8 mouse cellular contexts compared by ENCODE assay signal in the genomic region with DNA sequence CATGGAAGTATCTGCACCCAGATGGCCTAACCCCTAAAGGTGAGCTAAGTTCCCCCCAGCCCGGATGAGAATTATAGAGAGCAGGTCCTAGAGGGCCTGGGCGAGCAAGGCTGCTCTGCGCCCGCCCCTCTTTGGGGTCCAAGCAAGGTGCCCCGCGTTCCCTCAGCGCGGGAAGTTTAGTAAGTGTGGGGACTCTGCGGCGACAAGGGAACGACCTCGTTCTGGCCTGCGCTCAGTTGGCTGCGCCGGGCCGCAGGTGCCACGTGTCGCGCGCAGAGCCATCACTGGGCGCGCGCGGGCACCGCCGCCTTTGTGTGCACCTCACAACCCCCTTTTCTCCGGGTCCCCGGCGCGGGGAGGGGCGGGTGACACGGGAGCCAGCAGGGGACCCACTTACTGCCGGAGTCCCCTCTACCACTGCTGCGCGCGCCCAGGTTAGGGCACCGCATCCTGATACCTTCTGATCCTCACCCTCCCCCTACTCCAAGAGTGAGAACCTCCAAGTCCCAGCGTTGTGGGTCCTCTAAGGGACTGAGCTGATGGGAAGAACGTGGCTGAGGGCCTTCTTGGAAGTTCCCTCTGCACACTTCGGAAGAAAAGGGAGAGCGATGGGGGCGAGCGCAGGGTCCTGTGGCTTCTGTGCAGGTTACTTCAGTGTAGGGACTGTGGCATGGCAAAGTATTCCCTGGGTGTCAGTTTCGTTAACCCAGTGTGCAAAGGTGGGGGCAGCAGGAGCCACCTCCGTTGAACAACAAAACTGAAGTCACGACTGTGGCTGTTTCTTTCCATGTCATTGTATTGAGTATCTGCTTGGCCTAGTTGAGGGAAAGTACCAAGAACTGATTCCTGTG. TPM values are rescaled to one million over a fixed set of nuclear protein-coding genes. Genes with fewer than 3 reads are reported as not detected.
DNase-seq lines count a peak whose midpoint lies in the region; ATAC-seq and TF ChIP-seq lines count a peak whose summit lies in the region.
"Had no signal": no experiment of that assay in that cellular context is flagged by ENCODE, and none has a peak within 500 bp of the region (broad histone marks: within the 10 kb centered on the region; RNA-seq: fewer than 3 reads in every experiment).

No protein-coding gene starts in this region.

- no peak overlapping the region for H3K27ac ChIP-seq in lung, embryonic 15.5 days
- H3K27ac ChIP-seq in embryonic facial prominence, embryonic 14.5 days (replicated peaks; ENCODE audit: low read depth, low read length): no peak overlapping the region
- no peak overlapping the region for H3K27ac ChIP-seq in intestine, postnatal 0 days (ENCODE audit: low read depth, low read length)
- H3K27ac ChIP-seq in olfactory bulb, adult 2 months (ENCODE audit: insufficient read depth, low read depth, low read length): no peak overlapping the region

- H3K9me3 ChIP-seq in lung, embryonic 15.5 days: no peaks in the 10 kb centered on the region
- no peaks in the 10 kb centered on the region for H3K9me3 ChIP-seq in embryonic facial prominence, embryonic 14.5 days (ENCODE audit: control insufficient read depth, low read length)
- H3K9me3 ChIP-seq in intestine, postnatal 0 days (ENCODE audit: control insufficient read depth): no peaks in the 10 kb centered on the region

- 8% methylated on average over 45 of the region's 46 CpGs for WGBS in lung, embryonic 15.5 days
- 14% methylated on average over 46 of the region's 46 CpGs for WGBS in lung, adult 2 months
- WGBS in embryonic facial prominence, embryonic 14.5 days: 12% methylated on average over 32 of the region's 46 CpGs
- 15% methylated on average over 46 of the region's 46 CpGs for WGBS in intestine, postnatal 0 days
- 12% methylated on average over 46 of the region's 46 CpGs for WGBS in olfactory bulb, adult 2 months

- TF ChIP-seq POLR2A in lung, adult 2 months (IDR thresholded peaks at IDR 0.05; ENCODE audit: borderline replicate concordance, extremely low read depth, low read depth, low read length): no peak
- TF ChIP-seq POLR2A in olfactory bulb, adult 2 months (IDR thresholded peaks at IDR 0.05; ENCODE audit: insufficient read depth, low read depth, low read length): no peak

- no peak for DNase-seq in lung, adult 2 months
- no peak for DNase-seq in embryonic facial prominence, embryonic 14.5 days (ENCODE audit: low spot score)
- no peak for DNase-seq in cerebellum, adult 11 months
- no peak for DNase-seq in lung, postnatal 14 days

- H3K4me2 ChIP-seq in lung, embryonic 15.5 days: peak overlapping the region; percentile 63
- peak overlapping the region; percentile 70 for H3K4me2 ChIP-seq in embryonic facial prominence, embryonic 14.5 days (ENCODE audit: low read depth, low read length)
- H3K4me2 ChIP-seq in intestine, postnatal 0 days (replicated peaks; ENCODE audit: low read depth): peak overlapping the region; percentile 53

- 0 out of 2 replicates have a peak overlapping the region, but pooled peaks have one; percentile 24 for H3K9ac ChIP-seq in lung, embryonic 15.5 days
- H3K9ac ChIP-seq in embryonic facial prominence, embryonic 14.5 days (ENCODE audit: low read depth, low read length): peak overlapping the region; percentile 41
- no peak overlapping the region for H3K9ac ChIP-seq in intestine, postnatal 0 days (ENCODE audit: low read depth, low read length)

- peak overlapping the region; percentile 28 for H3K4me3 ChIP-seq in lung, embryonic 15.5 days
- no peak overlapping the region for H3K4me3 ChIP-seq in lung, adult 2 months (replicated peaks; ENCODE audit: extremely low read depth, low read depth, low read length)
- H3K4me3 ChIP-seq in embryonic facial prominence, embryonic 14.5 days (ENCODE audit: low read depth, low read length): peak overlapping the region; percentile 40
- H3K4me3 ChIP-seq in intestine, postnatal 0 days (ENCODE audit: low read depth, low read length): 0 out of 2 replicates have a peak overlapping the region, but pooled peaks have one; percentile 12
- H3K4me3 ChIP-seq in olfactory bulb, adult 2 months (ENCODE audit: insufficient read depth, low read depth, low read length): peak overlapping the region; percentile 29
- H3K4me3 ChIP-seq: megakaryocyte, embryonic 14.5 days had no signal

- peaks cover 29% of the 10 kb centered on the region for H3K27me3 ChIP-seq in lung, embryonic 15.5 days
- peaks cover 28% of the 10 kb centered on the region for H3K27me3 ChIP-seq in embryonic facial prominence, embryonic 14.5 days (replicated peaks; ENCODE audit: control insufficient read depth, insufficient read depth, low read length)
- peaks cover 20% of the 10 kb centered on the region for H3K27me3 ChIP-seq in intestine, postnatal 0 days (replicated peaks; ENCODE audit: control insufficient read depth, insufficient read depth, low read length)

- peak; percentile 57; the same call in 1 of the 2 replicates for ATAC-seq in lung, embryonic 15.5 days (ENCODE audit: borderline replicate concordance, extremely low read depth, low FRiP score, low TSS enrichment)
- ATAC-seq in embryonic facial prominence, embryonic 14.5 days (ENCODE audit: low read depth): peak; percentile 33; the same call in 1 of the 2 replicates
- no peak for ATAC-seq in intestine, postnatal 0 days

- TF ChIP-seq CTCF in lung, adult 2 months (IDR thresholded peaks at IDR 0.05; ENCODE audit: insufficient read depth, low read length): no peak
- TF ChIP-seq CTCF in intestine, postnatal 0 days (IDR thresholded peaks at IDR 0.05; ENCODE audit: low read depth): no peak
- no peak for TF ChIP-seq CTCF in olfactory bulb, adult 2 months (IDR thresholded peaks at IDR 0.05; ENCODE audit: insufficient read depth, low read depth, low read length)

- H3K4me1 ChIP-seq in lung, embryonic 15.5 days: peaks cover 10% of the 10 kb centered on the region
- H3K4me1 ChIP-seq in lung, adult 2 months (ENCODE audit: control insufficient read depth, insufficient read depth, low read length): no peaks in the 10 kb centered on the region
- H3K4me1 ChIP-seq in embryonic facial prominence, embryonic 14.5 days (ENCODE audit: control insufficient read depth, insufficient read depth, low read length): 0 out of 2 replicates have a peak, but pooled peaks cover 5% of the 10 kb centered on the region
- H3K4me1 ChIP-seq in intestine, postnatal 0 days (replicated peaks; ENCODE audit: control insufficient read depth, insufficient read depth, low read length): no peaks in the 10 kb centered on the region
- peaks cover 7% of the 10 kb centered on the region for H3K4me1 ChIP-seq in olfactory bulb, adult 2 months (ENCODE audit: control insufficient read depth, insufficient read depth, low read length)

- H3K36me3 ChIP-seq in lung, embryonic 15.5 days: no peaks in the 10 kb centered on the region
- H3K36me3 ChIP-seq in embryonic facial prominence, embryonic 14.5 days (ENCODE audit: control insufficient read depth, insufficient read depth, low read length): no peaks in the 10 kb centered on the region
- H3K36me3 ChIP-seq in intestine, postnatal 0 days (ENCODE audit: control insufficient read depth, insufficient read depth): no peaks in the 10 kb centered on the region

RNA-seq across cellular contexts. Expression of a gene that starts 0.7 kb away (rescaled TPM):
- polyA plus RNA-seq in lung, embryonic 15.5 days (2015; fragmentation: Nextera tagmentation; extraction: Ambion mirVana): 134 and 135 TPM in 2 replicates
- polyA plus RNA-seq in lung, adult 2 months (2012; rRNA removed): 28.8 and 35.3 TPM in 2 replicates
- polyA plus RNA-seq in embryonic facial prominence, embryonic 14.5 days (2014; fragmentation: Nextera tagmentation; extraction: Ambion mirVana): 391 and 411 TPM in 2 replicates
- polyA plus RNA-seq in intestine, postnatal 0 days (2015; fragmentation: Nextera tagmentation; extraction: Ambion mirVana): 67.6 and 71.6 TPM in 2 replicates
- not detected in 2 replicates for polyA plus RNA-seq in olfactory bulb, adult 2 months (2012; ENCODE audit: insufficient read depth, insufficient read length, low replicate concordance, missing spikeins)

RNA-seq across cellular contexts. Expression of a gene that starts 55.9 kb away (rescaled TPM):
- 35.8 and 37.5 TPM in 2 replicates for polyA plus RNA-seq in lung, embryonic 15.5 days (2015; fragmentation: Nextera tagmentation; extraction: Ambion mirVana)
- polyA plus RNA-seq in lung, adult 2 months (2012; rRNA removed): 29.1 and 41.2 TPM in 2 replicates
- 39.8 and 42.7 TPM in 2 replicates for polyA plus RNA-seq in embryonic facial prominence, embryonic 14.5 days (2014; fragmentation: Nextera tagmentation; extraction: Ambion mirVana)
- polyA plus RNA-seq in intestine, postnatal 0 days (2015; fragmentation: Nextera tagmentation; extraction: Ambion mirVana): 22.6 and 23.0 TPM in 2 replicates
- not detected in 2 replicates for polyA plus RNA-seq in olfactory bulb, adult 2 months (2012; ENCODE audit: insufficient read depth, insufficient read length, low replicate concordance, missing spikeins)
